Mouse (Mus musculus) liver, postnatal 0 days (tissue): ENCODE measurements around the gene Myh6. TPM values are rescaled to one million over a fixed set of nuclear protein-coding genes. Genes with fewer than 3 reads are reported as not detected.

ENCODE experiments used
- ATAC-seq: fragments of 200-750 bp; cut with Nextera tagmentation; 2 replicates; pipeline ENCODE4 v1.8.0; 2017; ENCODE audit warnings: mild to moderate bottlenecking, moderate library complexity
- DNase-seq: peaks from one replicate; pipeline ENCODE4 v3.0.0-alpha.2; 2016
- H3K27ac ChIP-seq: fragments of 300-500 bp; sonication (generic); 2 replicates; pipeline ENCODE4 v1.5.1; 2014; ENCODE audit warnings: antibody characterized with exemption, moderate library complexity, mild to moderate bottlenecking, low read depth
- H3K27me3 ChIP-seq: fragments of 300-500 bp; sonication (generic); 2 replicates; pipeline ENCODE4 v1.6.1; 2014; ENCODE audit warnings: low read length, control low read depth, mixed read lengths; ENCODE audit not compliant: insufficient read depth
- H3K36me3 ChIP-seq: fragments of 300-500 bp; sonication (generic); replicated peaks from 2 replicates; pipeline ENCODE4 v1.6.1; 2014; ENCODE audit warnings: mild to moderate bottlenecking, control low read depth, low read length, moderate library complexity, mixed read lengths; ENCODE audit not compliant: insufficient read depth
- H3K4me1 ChIP-seq: fragments of 300-500 bp; sonication (generic); 2 replicates; pipeline ENCODE4 v1.6.1; 2014; ENCODE audit warnings: antibody characterized with exemption, mild to moderate bottlenecking, control low read depth; ENCODE audit not compliant: insufficient read depth
- H3K4me2 ChIP-seq: fragments of 300-500 bp; sonication (generic); 2 replicates; pipeline ENCODE4 v1.6.1; 2014; ENCODE audit warnings: low read depth, mild to moderate bottlenecking, low read length, moderate library complexity, mixed read lengths
- H3K4me3 ChIP-seq: fragments of 300-500 bp; sonication (generic); 2 replicates; pipeline ENCODE4 v1.5.1; 2014; ENCODE audit warnings: low read depth, low read length
- H3K9ac ChIP-seq: fragments of 300-500 bp; sonication (generic); replicated peaks from 2 replicates; pipeline ENCODE4 v1.6.1; 2014; ENCODE audit warnings: mild to moderate bottlenecking, moderate library complexity
- H3K9me3 ChIP-seq: fragments of 300-500 bp; sonication (generic); 2 replicates; pipeline ENCODE4 v1.6.1; 2016; ENCODE audit warnings: mild to moderate bottlenecking, control low read depth, low read length, mixed read lengths
- CTCF ChIP-seq: sonication (generic); IDR thresholded peaks from 2 replicates; pipeline ENCODE4 v1.5.1; 2016; ENCODE audit warnings: antibody characterized with exemption, low read depth
- EP300 ChIP-seq: IDR thresholded peaks from 2 replicates; pipeline ENCODE4 v1.6.1; 2016; ENCODE audit warnings: antibody characterized with exemption, low read depth, mild to moderate bottlenecking
- WGBS: fragments of 180-500 bp; shearing (Covaris S2); extraction: QIAGEN DNeasy Blood & Tissue Kit; methylation state at CpG from one replicate; pipeline ENCODE4 v1.1.7; 2014; ENCODE audit not compliant: insufficient replicate concordance; 5-methylcytosine and 5-hydroxymethylcytosine counted together
- polyA plus RNA-seq: library from polyadenylated mRNA; unstranded; fragments of >200 nt; fragmentation: Nextera tagmentation; extraction: Ambion mirVana; gene quantifications from 2 replicates; pipeline ENCODE4 v1.2.1, GENCODE M21; 2015

Gene Myh6
- polyA plus RNA-seq, 1 experiment from 2014 or later, result 0.36 TPM

DNA sequence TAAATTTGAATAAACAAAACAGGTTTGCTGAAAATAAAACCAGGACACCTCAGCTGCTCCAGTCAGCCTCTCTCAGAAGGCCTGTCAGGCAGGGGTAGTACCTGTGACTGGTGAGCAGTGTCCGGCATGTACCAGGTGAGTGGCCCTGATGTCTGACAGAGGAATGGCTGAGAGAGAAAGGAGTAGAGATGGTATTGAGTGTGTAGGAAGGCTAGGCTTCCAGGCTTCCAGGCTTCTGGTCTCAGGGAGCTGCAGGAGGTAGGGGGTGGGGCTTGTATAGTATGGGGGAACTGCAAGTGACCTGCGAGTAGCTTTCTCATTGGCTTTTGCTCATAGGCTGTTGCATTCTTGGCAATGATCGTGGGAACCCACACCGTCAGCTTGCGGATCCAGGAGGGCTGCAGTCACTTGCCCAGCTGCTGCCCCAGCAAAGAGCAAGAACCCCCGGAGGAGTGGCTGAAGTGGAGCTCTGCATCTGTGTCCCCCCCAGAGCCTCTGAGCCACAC lies 34.0 kb downstream of the Myh6 start, which contains the start of gene Il25:
Il25 (plus strand) TSS at position 51 of the 506 bp plus-strand sequence.
- H3K27ac ChIP-seq, result no peak within 1 kb of the TSS
- ATAC-seq, result no peak
- H3K27me3 ChIP-seq, result peaks cover 15% of the 10 kb centered on the region
- DNase-seq, result no peak
- H3K9me3 ChIP-seq, result no peaks in the 10 kb centered on the region
- no peak for TF ChIP-seq EP300
- no peak for TF ChIP-seq CTCF
- no peaks in the 10 kb centered on the region for H3K36me3 ChIP-seq
- H3K4me1 ChIP-seq, result no peaks in the 10 kb centered on the region
- H3K4me3 ChIP-seq, result no peak within 1 kb of the TSS
- no peak within 1 kb of the TSS for H3K4me2 ChIP-seq
- WGBS, result 62% methylated on average over 6 of the region's 6 CpGs
- no peak within 1 kb of the TSS for H3K9ac ChIP-seq

DNA sequence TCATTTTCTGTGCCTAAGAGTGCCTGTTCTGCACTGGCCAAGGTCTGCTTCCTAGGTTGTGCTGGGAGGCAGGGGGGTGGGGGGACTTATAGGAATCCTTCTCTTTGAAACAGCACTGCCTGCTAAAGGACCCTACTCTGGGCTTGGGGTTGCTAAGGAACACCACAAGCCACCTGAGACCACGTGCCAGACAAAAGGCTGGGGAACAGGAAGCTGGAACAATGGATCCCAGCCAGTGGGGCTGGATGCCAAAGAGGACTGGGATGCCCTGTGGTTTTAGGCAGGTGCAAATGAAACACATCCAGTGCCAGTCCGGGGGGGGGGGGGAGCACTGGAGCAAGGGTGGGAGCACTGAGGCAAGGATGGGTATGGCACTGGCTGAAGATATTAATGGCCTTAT lies 36.3 kb downstream of the Myh6 start:
- ATAC-seq, result no peak
- Histone ChIP-seq H3K27ac (no peak overlapping the region), H3K4me2 (no peak overlapping the region), H3K9ac (no peak overlapping the region), H3K27me3 (peaks cover 38% of the 10 kb centered on the region), H3K4me3 (no peak overlapping the region), H3K36me3 (no peaks in the 10 kb centered on the region), H3K9me3 (no peaks in the 10 kb centered on the region), H3K4me1 (peaks cover 11% of the 10 kb centered on the region)
- no peak for DNase-seq
- WGBS, result 23% methylated on average over 2 of the region's 2 CpGs
- TF ChIP-seq EP300 (no peak), CTCF (no peak)

DNA sequence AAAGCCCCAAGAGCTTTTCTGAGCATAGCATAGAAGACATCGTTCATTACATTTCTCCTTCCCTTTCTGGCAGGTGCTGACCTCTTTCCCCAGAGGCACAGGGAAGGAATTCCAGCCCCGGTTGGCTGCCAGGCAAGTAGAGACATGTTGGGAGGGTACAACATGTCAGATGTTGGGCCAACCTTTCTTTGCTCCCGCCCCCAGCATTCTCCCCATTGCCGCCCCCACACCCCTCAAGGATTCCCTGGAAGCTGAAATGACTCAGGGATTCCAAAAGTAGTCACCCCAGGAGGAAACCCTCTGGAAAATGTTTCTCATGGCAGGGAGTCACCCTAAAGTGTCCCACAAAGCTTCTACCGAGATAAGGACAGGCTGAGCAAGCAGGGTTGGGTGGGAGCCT lies 36.9 kb downstream of the Myh6 start:
- Histone ChIP-seq H3K9me3 (no peaks in the 10 kb centered on the region), H3K27me3 (peaks cover 44% of the 10 kb centered on the region), H3K36me3 (no peaks in the 10 kb centered on the region), H3K4me3 (no peak overlapping the region), H3K4me1 (peaks cover 11% of the 10 kb centered on the region), H3K9ac (no peak overlapping the region), H3K4me2 (no peak overlapping the region), H3K27ac (no peak overlapping the region)
- DNase-seq (no peak), ATAC-seq (no peak)
- 62% methylated on average over 5 of the region's 5 CpGs for WGBS
- no peak for TF ChIP-seq CTCF
- TF ChIP-seq EP300, result no peak

DNA sequence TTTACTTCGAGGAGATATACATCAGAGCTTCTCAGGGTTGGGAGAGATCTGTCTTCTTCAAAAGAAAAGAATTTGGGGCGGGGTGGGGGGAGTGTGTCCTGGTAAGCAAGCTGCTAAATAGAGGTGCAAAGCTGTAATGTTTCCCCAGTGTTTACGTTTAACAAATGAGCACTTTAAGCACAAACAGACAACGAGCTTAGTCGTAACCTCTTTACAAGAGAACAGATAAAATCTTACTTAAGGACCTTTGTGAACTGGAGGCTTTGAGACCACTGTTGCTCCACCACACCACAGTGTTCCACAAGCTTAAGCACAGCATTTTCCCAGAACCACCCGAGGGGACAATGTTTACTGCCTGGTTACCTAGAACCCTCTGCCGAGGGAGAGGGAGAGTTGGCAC lies 39.4 kb downstream of the Myh6 start:
- Histone ChIP-seq H3K9ac (no peak overlapping the region), H3K4me3 (no peak overlapping the region), H3K36me3 (no peaks in the 10 kb centered on the region), H3K9me3 (no peaks in the 10 kb centered on the region), H3K27ac (no peak overlapping the region), H3K27me3 (peaks cover 50% of the 10 kb centered on the region), H3K4me2 (no peak overlapping the region), H3K4me1 (peaks cover 11% of the 10 kb centered on the region)
- ATAC-seq (no peak), DNase-seq (no peak)
- WGBS, result 21% methylated on average over 7 of the region's 7 CpGs
- TF ChIP-seq EP300 (no peak), CTCF (no peak)

DNA sequence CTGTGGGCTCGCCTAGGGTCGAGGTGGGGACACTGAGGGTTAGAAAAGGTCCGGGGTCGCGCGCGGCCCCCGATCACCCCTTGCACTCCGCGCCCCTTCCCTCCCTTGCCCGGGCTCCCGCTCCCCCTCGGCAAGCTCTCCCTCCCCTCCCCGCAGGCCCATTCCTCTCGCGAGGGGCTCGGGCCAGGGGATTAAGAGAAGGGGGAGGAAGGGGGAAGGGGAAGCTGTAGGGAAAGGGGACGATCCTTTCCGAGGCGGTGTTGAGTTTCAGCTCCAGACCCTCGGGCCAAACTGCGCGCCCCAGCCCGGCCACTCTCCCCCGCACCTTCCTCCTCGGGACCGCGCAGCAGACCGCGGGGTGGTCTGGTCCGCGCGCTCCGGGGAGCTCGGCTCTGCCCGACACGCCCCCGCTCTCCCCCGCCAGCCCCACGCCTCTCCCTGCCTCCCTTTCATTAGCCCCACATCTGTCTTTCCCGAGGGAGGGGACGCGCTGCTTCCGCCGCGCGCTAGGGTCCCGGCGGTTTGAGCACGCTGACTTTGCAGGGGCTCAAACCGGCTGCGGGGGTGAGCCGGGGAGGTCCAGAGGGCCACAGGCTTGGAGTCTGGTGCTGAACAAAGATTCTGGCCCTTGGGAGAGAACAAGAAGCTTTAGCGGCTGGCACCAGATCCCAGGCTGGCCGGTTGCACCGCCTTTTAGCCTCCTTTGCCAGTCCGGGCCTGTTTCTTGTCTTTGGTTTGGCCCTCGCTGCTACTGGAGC lies 40.1 kb downstream of the Myh6 start:
- 2% methylated on average over 50 of the region's 58 CpGs for WGBS
- Histone ChIP-seq H3K9ac (no peak overlapping the region; the same call in 1 of the 2 replicates), H3K4me1 (peaks cover 11% of the 10 kb centered on the region), H3K27me3 (peaks cover 50% of the 10 kb centered on the region), H3K27ac (no peak overlapping the region), H3K4me2 (peak overlapping the region; percentile 66), H3K4me3 (peak overlapping the region; percentile 37), H3K36me3 (no peaks in the 10 kb centered on the region), H3K9me3 (no peaks in the 10 kb centered on the region)
- TF ChIP-seq EP300, result no peak
- no peak for TF ChIP-seq CTCF
- ATAC-seq (no peak), DNase-seq (no peak)

DNA sequence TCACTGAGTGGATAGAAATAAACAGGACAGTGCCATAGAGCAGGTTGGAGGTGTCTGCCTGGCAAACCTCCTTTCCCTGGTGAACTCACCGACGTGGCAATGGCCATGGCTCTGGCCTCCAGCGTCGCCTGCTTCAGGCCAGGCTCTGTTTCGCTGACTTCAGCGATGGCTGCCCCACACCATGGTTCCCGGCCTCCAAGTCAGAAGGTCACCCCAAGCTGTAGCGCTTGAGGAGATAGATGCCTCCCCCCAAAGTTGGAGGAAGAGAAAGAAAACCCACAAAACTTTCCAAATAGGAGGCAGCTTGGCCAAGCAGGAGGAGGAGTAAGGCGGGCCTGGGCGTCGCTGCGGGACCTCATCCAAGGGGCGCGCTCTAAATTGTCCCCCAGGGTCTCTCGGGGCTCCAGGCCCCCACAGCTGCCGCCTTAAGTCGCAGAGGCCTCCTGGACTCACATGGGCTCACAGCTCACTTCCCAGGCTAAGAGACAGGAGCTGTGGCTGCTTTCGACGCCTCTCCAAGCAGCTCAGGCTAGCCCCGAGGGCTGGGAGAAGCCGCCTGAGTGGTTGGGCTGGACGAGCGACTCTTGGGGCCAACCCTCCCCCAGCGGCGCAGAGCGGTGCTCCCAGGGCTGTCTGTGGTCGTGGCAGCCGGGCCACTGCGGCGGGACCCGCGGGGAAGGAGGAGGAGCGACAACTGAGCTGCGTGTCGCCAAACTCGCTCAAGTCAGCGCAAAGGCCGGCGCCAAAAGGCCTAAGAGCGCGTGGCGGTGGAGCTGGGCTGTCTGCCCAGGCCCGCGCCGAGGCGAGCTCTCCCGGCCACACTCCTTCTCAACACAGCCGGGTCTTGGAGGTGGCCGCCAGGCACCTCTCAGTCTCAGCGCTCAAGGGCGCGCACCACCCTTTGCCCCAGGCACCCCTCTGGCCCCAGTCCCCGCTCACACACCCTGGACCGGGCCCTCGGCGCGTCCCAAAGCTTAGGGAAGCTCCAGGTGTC lies 41.1 kb downstream of the Myh6 start, which contains the start of gene Efs:
Efs (minus strand) TSS at position 778 of the 994 bp plus-strand sequence.
- TF ChIP-seq EP300 (no peak), CTCF (no peak)
- DNase-seq, result peak; percentile 26

More for the DNA sequence above, 41.1 kb downstream of the Myh6 start, which contains the start of gene Efs:
- Histone ChIP-seq H3K9me3 (no peaks in the 10 kb centered on the region), H3K9ac (no peak within 1 kb of the TSS; the same call in 1 of the 2 replicates), H3K27me3 (peaks cover 50% of the 10 kb centered on the region), H3K4me3 (peak within 1 kb of the TSS; percentile 37), H3K36me3 (no peaks in the 10 kb centered on the region), H3K4me2 (peak within 1 kb of the TSS; percentile 66), H3K4me1 (peaks cover 11% of the 10 kb centered on the region), H3K27ac (no peak within 1 kb of the TSS)
- WGBS, result 7% methylated on average over 56 of the region's 57 CpGs
- peak; percentile 13; the same call in 1 of the 2 replicates for ATAC-seq
